Mouse (Mus musculus): ENCODE measurements around the gene Col5a3. TPM values are rescaled to one million over a fixed set of nuclear protein-coding genes. Genes with fewer than 3 reads are reported as not detected.

Gene Col5a3
- polyA plus RNA-seq, 1 experiment from 2014 or later: 0.77 TPM

- Histone ChIP-seq H3K4me1 (ENCODE audit: control insufficient read depth, insufficient read depth, low read length) (no peaks in the 10 kb centered on the region), H3K4me2 (replicated peaks; ENCODE audit: low read depth, low read length) (peak within 1 kb of the TSS; percentile 84), H3K27ac (ENCODE audit: low read depth, low read length) (no peak within 1 kb of the TSS), H3K9me3 (ENCODE audit: control insufficient read depth, low read length) (no peaks in the 10 kb centered on the region), H3K9ac (ENCODE audit: low read depth, low read length) (peak within 1 kb of the TSS; percentile 56), H3K36me3 (ENCODE audit: control insufficient read depth, insufficient read depth, low read length) (no peaks in the 10 kb centered on the region), H3K27me3 (ENCODE audit: control insufficient read depth, insufficient read depth, low read length) (peaks cover 41% of the 10 kb centered on the region), H3K4me3 (ENCODE audit: low read length) (peak within 1 kb of the TSS; percentile 46)
- ATAC-seq (ENCODE audit: low FRiP score, low TSS enrichment): peak; percentile 60
- under 1% methylated on average over 42 of the region's 50 CpGs for WGBS
Measured at GRCm38 (mm10) chr9:20746017-20746660, 68.7 kb downstream of the Col5a3 start, which contains the start of gene Olfm2. Gene Olfm2, minus strand, starts transcription at chr9:20746349.

GRCm38 (mm10) chr9:20745129-20745966 lies 69.5 kb downstream of the Col5a3 start:
- peak; percentile 6; the same call in 1 of the 2 replicates for ATAC-seq (ENCODE audit: low FRiP score, low TSS enrichment)
- H3K27me3 ChIP-seq (ENCODE audit: control insufficient read depth, insufficient read depth, low read length): peaks cover 41% of the 10 kb centered on the region
- WGBS: 9% methylated on average over 17 of the region's 17 CpGs
- H3K9ac ChIP-seq (ENCODE audit: low read depth, low read length): peak overlapping the region; percentile 56
- H3K9me3 ChIP-seq (ENCODE audit: control insufficient read depth, low read length): no peaks in the 10 kb centered on the region
- peak overlapping the region; percentile 46 for H3K4me3 ChIP-seq (ENCODE audit: low read length)
- H3K4me1 ChIP-seq (ENCODE audit: control insufficient read depth, insufficient read depth, low read length): no peaks in the 10 kb centered on the region
- no peak overlapping the region for H3K27ac ChIP-seq (ENCODE audit: low read depth, low read length)
- no peaks in the 10 kb centered on the region for H3K36me3 ChIP-seq (ENCODE audit: control insufficient read depth, insufficient read depth, low read length)
- H3K4me2 ChIP-seq (replicated peaks; ENCODE audit: low read depth, low read length): peak overlapping the region; percentile 84

- Histone ChIP-seq H3K4me2 (replicated peaks; ENCODE audit: low read depth, low read length) (no peak overlapping the region), H3K4me1 (ENCODE audit: control insufficient read depth, insufficient read depth, low read length) (no peaks in the 10 kb centered on the region), H3K36me3 (ENCODE audit: control insufficient read depth, insufficient read depth, low read length) (no peaks in the 10 kb centered on the region), H3K9me3 (ENCODE audit: control insufficient read depth, low read length) (no peaks in the 10 kb centered on the region), H3K27ac (ENCODE audit: low read depth, low read length) (no peak overlapping the region), H3K9ac (ENCODE audit: low read depth, low read length) (no peak overlapping the region), H3K4me3 (ENCODE audit: low read length) (no peak overlapping the region), H3K27me3 (ENCODE audit: control insufficient read depth, insufficient read depth, low read length) (peaks cover 41% of the 10 kb centered on the region)
- WGBS: 11% methylated on average over 21 of the region's 22 CpGs
- no peak for ATAC-seq (ENCODE audit: low FRiP score, low TSS enrichment)
Measured at GRCm38 (mm10) chr9:20743946-20744738, 70.7 kb downstream of the Col5a3 start.

- H3K27me3 ChIP-seq (ENCODE audit: control insufficient read depth, insufficient read depth, low read length): peaks cover 21% of the 10 kb centered on the region
- H3K27ac ChIP-seq (ENCODE audit: low read depth, low read length): no peak overlapping the region
- H3K9me3 ChIP-seq (ENCODE audit: control insufficient read depth, low read length): no peaks in the 10 kb centered on the region
- no peaks in the 10 kb centered on the region for H3K4me1 ChIP-seq (ENCODE audit: control insufficient read depth, insufficient read depth, low read length)
- H3K9ac ChIP-seq (ENCODE audit: low read depth, low read length): no peak overlapping the region
- no peak overlapping the region for H3K4me3 ChIP-seq (ENCODE audit: low read length)
- no peaks in the 10 kb centered on the region for H3K36me3 ChIP-seq (ENCODE audit: control insufficient read depth, insufficient read depth, low read length)
- 2% methylated on average over 12 of the region's 12 CpGs for WGBS
- ATAC-seq (ENCODE audit: low FRiP score, low TSS enrichment): peak; percentile 84
- H3K4me2 ChIP-seq (replicated peaks; ENCODE audit: low read depth, low read length): peak overlapping the region; percentile 19; the same call in 1 of the 2 replicates
Measured at GRCm38 (mm10) chr9:20740407-20740806, 74.5 kb downstream of the Col5a3 start.

- peaks cover 2% of the 10 kb centered on the region; the same call in 1 of the 2 replicates for H3K27me3 ChIP-seq (ENCODE audit: control insufficient read depth, insufficient read depth, low read length)
- no peak overlapping the region for H3K9ac ChIP-seq (ENCODE audit: low read depth, low read length)
- WGBS: 47% methylated on average over 8 of the region's 8 CpGs
Measured at GRCm38 (mm10) chr9:20738251-20738999, 76.4 kb downstream of the Col5a3 start.

GRCm38 (mm10) chr9:20737227-20737626 lies 77.6 kb downstream of the Col5a3 start:
- Histone ChIP-seq H3K27me3 (ENCODE audit: control insufficient read depth, insufficient read depth, low read length) (no peaks in the 10 kb centered on the region), H3K4me1 (ENCODE audit: control insufficient read depth, insufficient read depth, low read length) (no peaks in the 10 kb centered on the region), H3K4me2 (replicated peaks; ENCODE audit: low read depth, low read length) (no peak overlapping the region), H3K9ac (ENCODE audit: low read depth, low read length) (no peak overlapping the region), H3K4me3 (ENCODE audit: low read length) (no peak overlapping the region), H3K27ac (ENCODE audit: low read depth, low read length) (no peak overlapping the region), H3K36me3 (ENCODE audit: control insufficient read depth, insufficient read depth, low read length) (no peaks in the 10 kb centered on the region), H3K9me3 (ENCODE audit: control insufficient read depth, low read length) (no peaks in the 10 kb centered on the region)
- no peak for ATAC-seq (ENCODE audit: low FRiP score, low TSS enrichment)
- 90% methylated on average over 2 of the region's 2 CpGs for WGBS

More at GRCm38 (mm10) chr9:20738251-20738999, 76.4 kb downstream of the Col5a3 start:
- Histone ChIP-seq H3K4me3 (ENCODE audit: low read length) (no peak overlapping the region), H3K4me1 (ENCODE audit: control insufficient read depth, insufficient read depth, low read length) (no peaks in the 10 kb centered on the region), H3K27ac (ENCODE audit: low read depth, low read length) (no peak overlapping the region), H3K9me3 (ENCODE audit: control insufficient read depth, low read length) (no peaks in the 10 kb centered on the region), H3K36me3 (ENCODE audit: control insufficient read depth, insufficient read depth, low read length) (no peaks in the 10 kb centered on the region), H3K4me2 (replicated peaks; ENCODE audit: low read depth, low read length) (no peak overlapping the region)
- no peak for ATAC-seq (ENCODE audit: low FRiP score, low TSS enrichment)

GRCm38 (mm10) chr9:20734692-20735091 lies 80.2 kb downstream of the Col5a3 start:
- H3K9ac ChIP-seq (ENCODE audit: low read depth, low read length): no peak overlapping the region
- H3K9me3 ChIP-seq (ENCODE audit: control insufficient read depth, low read length): no peaks in the 10 kb centered on the region
- 76% methylated on average over 3 of the region's 3 CpGs for WGBS
- ATAC-seq (ENCODE audit: low FRiP score, low TSS enrichment): no peak
- no peaks in the 10 kb centered on the region for H3K36me3 ChIP-seq (ENCODE audit: control insufficient read depth, insufficient read depth, low read length)
- H3K4me1 ChIP-seq (ENCODE audit: control insufficient read depth, insufficient read depth, low read length): no peaks in the 10 kb centered on the region
- no peak overlapping the region for H3K4me3 ChIP-seq (ENCODE audit: low read length)
- H3K4me2 ChIP-seq (replicated peaks; ENCODE audit: low read depth, low read length): no peak overlapping the region
- H3K27ac ChIP-seq (ENCODE audit: low read depth, low read length): no peak overlapping the region
- no peaks in the 10 kb centered on the region; the same call in 1 of the 2 replicates for H3K27me3 ChIP-seq (ENCODE audit: control insufficient read depth, insufficient read depth, low read length)

GRCm38 (mm10) chr9:20731797-20732196 lies 83.1 kb downstream of the Col5a3 start:
- H3K4me3 ChIP-seq (ENCODE audit: low read length): no peak overlapping the region
- no peak overlapping the region for H3K4me2 ChIP-seq (replicated peaks; ENCODE audit: low read depth, low read length)
- WGBS: 58% methylated on average over 4 of the region's 4 CpGs
- H3K36me3 ChIP-seq (ENCODE audit: control insufficient read depth, insufficient read depth, low read length): no peaks in the 10 kb centered on the region
- no peak for ATAC-seq (ENCODE audit: low FRiP score, low TSS enrichment)
- no peaks in the 10 kb centered on the region for H3K9me3 ChIP-seq (ENCODE audit: control insufficient read depth, low read length)
- H3K27me3 ChIP-seq (ENCODE audit: control insufficient read depth, insufficient read depth, low read length): peaks cover 17% of the 10 kb centered on the region
- no peak overlapping the region for H3K9ac ChIP-seq (ENCODE audit: low read depth, low read length)
- H3K27ac ChIP-seq (ENCODE audit: low read depth, low read length): no peak overlapping the region
- peaks cover 8% of the 10 kb centered on the region; the same call in 1 of the 2 replicates for H3K4me1 ChIP-seq (ENCODE audit: control insufficient read depth, insufficient read depth, low read length)
